Mouse (Mus musculus) cerebellum, adult 2 months (tissue): ENCODE data around the gene Cdc27. TPM values are rescaled to one million over a fixed set of nuclear protein-coding genes. Genes with fewer than 3 reads are reported as not detected.
"Not testable (repeated sequence)": the region's sequence is repeated elsewhere in the genome, so short reads cannot be mapped to it uniquely, and the experiment has no call there.

Experiments used
- DNase-seq, 2 experiments: peaks; one replicate each; pipeline ENCODE4 v3.0.0; 2021
- H3K27ac ChIP-seq: fragments of 200-500 bp; 2 replicates; pipeline ENCODE4 v1.5.1; 2012; ENCODE audit warnings: low read length, control low read depth, inconsistent platforms; ENCODE audit not compliant: insufficient read depth
- H3K27me3 ChIP-seq: fragments of 200-500 bp; 2 replicates; pipeline ENCODE4 v1.6.1; 2012; ENCODE audit warnings: inconsistent platforms, mild to moderate bottlenecking, low read length, moderate library complexity; ENCODE audit not compliant: control insufficient read depth, insufficient read depth
- H3K4me1 ChIP-seq: fragments of 200-500 bp; 2 replicates; pipeline ENCODE4 v1.6.1; 2011; ENCODE audit warnings: low read length; ENCODE audit not compliant: control insufficient read depth, insufficient read depth
- H3K4me3 ChIP-seq: fragments of 200-500 bp; replicated peaks from 2 replicates; pipeline ENCODE3; 2011; ENCODE audit warnings: mild to moderate bottlenecking, low read depth, low read length, control low read depth; ENCODE audit not compliant: insufficient read depth
- CTCF ChIP-seq: fragments of 200-500 bp; IDR thresholded peaks from 2 replicates; pipeline ENCODE4 v1.5.1; 2011; ENCODE audit warnings: low read depth, mild to moderate bottlenecking, control low read depth, low read length, moderate library complexity, borderline replicate concordance; ENCODE audit not compliant: insufficient read depth
- POLR2A ChIP-seq: fragments of 200-500 bp; IDR thresholded peaks from 2 replicates; pipeline ENCODE4 v1.6.1; 2011; ENCODE audit warnings: low read length, control low read depth, borderline replicate concordance; ENCODE audit not compliant: insufficient read depth
- WGBS: fragments of 180-500 bp; shearing (Covaris S2); methylation state at CpG from one replicate; pipeline ENCODE4 v1.1.7; 2018; 5-methylcytosine and 5-hydroxymethylcytosine counted together
- polyA plus RNA-seq: library from polyadenylated mRNA; depleted of rRNA; stranded (reverse); fragments of >200 nt; gene quantifications from 2 replicates; pipeline ENCODE4 v1.2.3, GENCODE M21; 2012

Gene Cdc27
- polyA plus RNA-seq, 1 experiment: 22.4 TPM

GRCm38 (mm10) chr11:104549438-104550405 lies 698 bp downstream of the Cdc27 start:
- TF ChIP-seq CTCF: no peak
- TF ChIP-seq POLR2A: no peak
- DNase-seq: peak in 1 of 2 experiments; percentile 13
- Histone ChIP-seq H3K27me3 (no peaks in the 10 kb centered on the region), H3K27ac (peak overlapping the region; percentile 72), H3K4me3 (peak overlapping the region; percentile 75), H3K4me1 (peaks cover 6% of the 10 kb centered on the region; the same call in 1 of the 2 replicates)
- WGBS: under 1% methylated on average over 53 of the region's 53 CpGs

DNA sequence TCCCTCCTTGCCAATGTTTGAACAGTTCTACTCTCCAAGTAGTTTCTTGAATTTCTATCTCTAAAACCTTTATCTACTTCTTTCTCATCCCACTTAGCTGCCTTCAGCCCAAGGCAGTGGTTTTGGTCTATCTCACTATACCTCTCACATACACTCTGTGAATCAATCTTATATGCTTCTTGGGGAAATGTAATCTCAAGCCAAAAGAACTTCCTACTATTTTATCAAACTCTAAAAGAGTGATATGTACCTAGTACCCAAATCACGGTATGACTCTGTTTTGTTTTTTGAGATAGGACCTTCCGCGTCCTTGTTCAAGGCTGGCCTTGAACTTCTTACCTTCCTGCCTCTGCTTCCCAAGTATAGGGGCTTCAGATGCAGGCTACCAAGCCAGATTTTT lies 2.9 kb downstream of the Cdc27 start:
- WGBS: 90% methylated on average over 3 of the region's 3 CpGs
- Histone ChIP-seq H3K4me1 (peaks cover 6% of the 10 kb centered on the region; the same call in 1 of the 2 replicates), H3K27ac (no peak overlapping the region), H3K27me3 (no peaks in the 10 kb centered on the region), H3K4me3 (no peak overlapping the region)
- TF ChIP-seq CTCF (no peak), POLR2A (no peak)
- DNase-seq: no peak

DNA sequence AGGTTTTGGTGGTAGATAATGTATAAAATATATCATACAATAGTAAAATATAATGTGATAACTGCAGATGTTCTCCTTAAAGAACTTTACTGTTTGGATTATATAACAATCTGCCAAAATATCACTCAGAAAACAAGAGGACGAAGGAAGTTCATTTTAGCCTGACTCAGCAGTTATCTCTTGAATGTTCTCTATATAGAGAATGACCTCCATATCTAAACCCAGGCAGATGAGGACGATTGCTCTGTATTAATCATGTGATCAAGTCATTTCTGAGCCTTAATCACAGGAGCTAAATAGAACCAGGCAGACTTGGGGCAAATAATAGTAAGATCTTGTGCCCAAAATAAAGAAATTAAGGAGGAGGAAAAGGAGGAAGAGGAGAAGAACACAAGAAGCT lies 5.9 kb downstream of the Cdc27 start:
- Histone ChIP-seq H3K4me3 (no peak overlapping the region), H3K4me1 (peaks cover 6% of the 10 kb centered on the region; the same call in 1 of the 2 replicates), H3K27me3 (no peaks in the 10 kb centered on the region), H3K27ac (no peak overlapping the region)
- TF ChIP-seq POLR2A (no peak), CTCF (no peak)
- 26% methylated on average over 2 of the region's 2 CpGs for whole genome bisulfite sequencing
- DNase-seq: no peak

DNA sequence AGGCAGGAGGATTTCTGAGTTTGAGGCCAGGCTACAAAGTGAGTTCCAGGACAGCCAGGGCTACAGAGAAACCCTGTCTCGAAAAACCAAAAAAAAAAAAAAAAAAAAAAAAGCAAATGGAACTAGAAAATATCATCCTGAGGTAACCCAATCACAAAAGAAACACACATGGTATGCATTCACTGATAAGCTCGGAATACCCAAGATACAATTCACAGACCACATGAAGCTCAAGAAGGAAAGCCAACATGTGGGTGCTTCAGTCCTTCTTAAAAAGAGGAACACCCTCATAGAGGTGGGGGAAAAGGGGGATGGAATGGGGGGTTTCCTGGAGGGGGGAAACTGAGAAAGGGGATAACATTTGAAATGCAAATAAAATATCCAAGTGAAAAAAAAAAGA lies 7.1 kb downstream of the Cdc27 start:
- H3K4me3 ChIP-seq, DNase-seq, H3K27ac ChIP-seq, H3K27me3 ChIP-seq, H3K4me1 ChIP-seq: not testable (repeated sequence)
- WGBS: 84% methylated on average over 2 of the region's 2 CpGs

- H3K4me1 ChIP-seq: peaks cover under 1% of the 10 kb centered on the region; the same call in 1 of the 2 replicates
- H3K27me3 ChIP-seq: no peaks in the 10 kb centered on the region
- TF ChIP-seq POLR2A (no peak), CTCF (no peak)
- DNase-seq: no peak
- no peak overlapping the region for H3K4me3 ChIP-seq
- 87% methylated on average over 5 of the region's 5 CpGs for WGBS
- H3K27ac ChIP-seq: no peak overlapping the region
These were observed 10.6 kb downstream of the Cdc27 start for GRCm38 (mm10) chr11:104539811-104540210.

GRCm38 (mm10) chr11:104537945-104538555 lies 12.4 kb downstream of the Cdc27 start:
- DNase-seq: no peak
- Histone ChIP-seq H3K4me1 (no peaks in the 10 kb centered on the region), H3K27ac (no peak overlapping the region), H3K27me3 (no peaks in the 10 kb centered on the region), H3K4me3 (no peak overlapping the region)
- no peak for TF ChIP-seq POLR2A
- no peak for TF ChIP-seq CTCF
- 95% methylated on average over 2 of the region's 2 CpGs for WGBS

- H3K4me3 ChIP-seq: no peak overlapping the region
- DNase-seq: no peak
These were observed 13.6 kb downstream of the Cdc27 start for GRCm38 (mm10) chr11:104536843-104537242.

DNA sequence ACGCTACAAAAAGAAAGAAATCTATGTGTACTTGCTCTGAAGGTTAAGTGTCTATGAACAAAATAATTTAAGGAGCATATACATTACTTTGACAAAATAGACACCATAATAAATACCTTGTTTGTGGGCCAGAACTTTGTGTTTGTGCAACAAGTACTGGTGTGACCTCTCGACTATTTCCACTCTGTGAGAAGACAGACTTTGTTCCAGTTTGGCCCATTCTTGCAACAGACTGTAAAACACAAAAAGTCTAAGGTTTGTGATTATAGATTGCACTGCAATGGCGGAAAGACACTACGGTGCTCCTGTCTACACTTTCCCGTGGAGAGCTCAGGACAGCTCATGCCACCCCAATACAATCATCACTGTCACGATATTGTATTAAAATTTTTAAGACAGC lies 24.5 kb downstream of the Cdc27 start:
- H3K27ac ChIP-seq: no peak overlapping the region
- DNase-seq: no peak
- no peaks in the 10 kb centered on the region for H3K4me1 ChIP-seq
- no peak overlapping the region for H3K4me3 ChIP-seq
- TF ChIP-seq CTCF (no peak), POLR2A (no peak)
- WGBS: 94% methylated on average over 6 of the region's 6 CpGs
- H3K27me3 ChIP-seq: no peaks in the 10 kb centered on the region

More at GRCm38 (mm10) chr11:104536843-104537242, 13.6 kb downstream of the Cdc27 start:
- H3K4me1 ChIP-seq: no peaks in the 10 kb centered on the region
- no peak for TF ChIP-seq POLR2A
- no peak for TF ChIP-seq CTCF
- no peak overlapping the region for H3K27ac ChIP-seq
- 91% methylated on average over 2 of the region's 2 CpGs for WGBS
- H3K27me3 ChIP-seq: no peaks in the 10 kb centered on the region
